In the genomic region with DNA sequence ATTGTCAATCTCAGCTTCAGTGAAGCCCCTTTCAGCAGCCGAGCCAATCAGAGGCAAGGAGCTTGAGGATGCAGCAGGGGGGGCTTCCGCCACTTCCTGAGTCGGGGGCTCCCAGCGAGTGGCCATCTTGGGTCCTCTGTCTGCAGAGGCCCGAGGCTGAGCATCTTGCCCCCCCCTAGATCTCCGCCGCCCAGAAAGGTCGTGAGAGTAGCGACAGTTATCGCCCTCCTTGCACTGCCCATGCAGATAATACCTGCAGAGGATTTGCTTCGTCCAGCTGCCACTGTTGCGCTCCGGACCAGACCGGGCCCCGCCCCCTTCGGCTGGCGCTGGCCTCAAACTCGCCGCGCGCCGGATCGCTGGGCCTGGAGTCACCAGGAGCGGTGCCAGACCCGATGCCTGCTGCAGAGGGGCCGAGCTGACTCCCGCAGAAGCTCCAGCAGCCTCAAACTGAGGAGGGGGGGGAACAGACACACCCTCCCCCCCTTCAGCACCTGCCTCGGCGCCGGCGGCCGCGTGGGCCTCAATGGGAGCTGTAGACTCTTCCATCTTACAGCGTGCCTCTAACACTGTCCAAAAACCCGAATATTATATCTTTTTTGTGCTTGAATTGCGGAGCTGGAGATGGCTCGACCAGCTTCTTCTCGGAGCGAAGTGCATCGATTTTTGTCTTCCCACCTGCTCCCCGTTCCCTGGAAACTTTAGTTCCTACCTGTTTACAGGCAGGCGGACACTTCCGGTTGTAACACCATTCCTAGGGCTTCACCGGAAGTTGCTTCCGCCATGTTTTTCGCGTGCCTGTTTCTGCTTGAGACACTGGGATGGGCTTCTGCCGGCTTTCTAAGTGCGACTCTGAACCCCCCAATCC, we compare ENCODE assay signal across 8 mouse cellular contexts. TPM values are rescaled to one million over a fixed set of nuclear protein-coding genes. Genes with fewer than 3 reads are reported as not detected.
DNase-seq lines count a peak whose midpoint lies in the region; ATAC-seq lines count a peak whose summit lies in the region.

A gene (minus strand): TSS at position 647 of the 868 bp plus-strand sequence.

- intact Hi-C loops in left cerebral cortex, postnatal 14 days (cut with DNase I) = no loop called here

- peak; percentile 63 to 66 for DNase-seq in adrenal gland, adult 18-20 months (ENCODE audit: low spot score in 2 of 2)
- DNase-seq in gastrocnemius, postnatal 25 days = peak; percentile 45
- peak; percentile 44 for DNase-seq in induced T-regulatory cell, adult 2 months (ENCODE audit: low read depth)
- peak; percentile 80 to 87 for DNase-seq in left cerebral cortex, postnatal 14 days (ENCODE audit: low spot score in 2 of 2)
- peak; percentile 84 for DNase-seq in right cerebral cortex, postnatal 4 days

- ATAC-seq in common myeloid progenitor, adult 5-6 weeks (replicated peaks; ENCODE audit: low read depth, poor library complexity, severe bottlenecking) = peak; percentile 95
- peak; percentile 98 for ATAC-seq in megakaryocyte progenitor cell, adult 5-6 weeks (replicated peaks; ENCODE audit: poor library complexity)
- ATAC-seq in inflammation-experienced regulatory T-cells, adult 6 months = no peak

RNA-seq across cellular contexts. Expression of the gene that starts here (rescaled TPM):
- 1 to 10 TPM; 1.2 to 1.3 TPM for total RNA-seq in adrenal gland, adult 18-20 months (2021)
- 0.53 and 1.0 TPM in 2 replicates for total RNA-seq in common myeloid progenitor, adult 5-6 weeks (2017)
- total RNA-seq in gastrocnemius, postnatal 25 days (2021) = under 1 TPM; 0.29 to 0.31 TPM
- 10 to 100 TPM; 13.8 to 15.2 TPM for total RNA-seq in left cerebral cortex, postnatal 14 days (2021)
- total RNA-seq in megakaryocyte progenitor cell, adult 5-6 weeks (2015) = 0.10 and 0.32 TPM in 2 replicates
- total RNA-seq in megakaryocyte progenitor cell, adult 5-6 weeks (2017) = 0.14 TPM in 1 of 2 replicates, not detected in the other
- not detected for polyA plus RNA-seq in inflammation-experienced regulatory T-cells, adult 6 months (2017; shearing (Covaris generic))

Comparison
In these comparisons a context has a peak if more than half of its experiments do, and no peak if none do; other contexts are left out.
1. Peak in DNase-seq in gastrocnemius, postnatal 25 days; RNA of the gene not detected or under 1 TPM.
2. Peak in ATAC-seq in megakaryocyte progenitor cell, adult 5-6 weeks; RNA of the gene not detected or under 1 TPM.